Mouse (Mus musculus): Measurements from ENCODE around the gene Gm44502.

- TF ChIP-seq GATA1 (IDR thresholded peaks at IDR 0.05; ENCODE audit: low read length) (no peak), TAL1 (IDR thresholded peaks at IDR 0.05; ENCODE audit: low read length) (no peak)
Measured at GRCm38 (mm10) chr15:89431271-89431670, 1.8 kb upstream of the Gm44502 start.
